Mouse (Mus musculus): ENCODE data around the gene 6330409D20Rik. TPM values are rescaled to one million over a fixed set of nuclear protein-coding genes. Genes with fewer than 3 reads are reported as not detected.

Gene 6330409D20Rik
- polyA plus RNA-seq, 1 experiment = 7.7 TPM

DNA sequence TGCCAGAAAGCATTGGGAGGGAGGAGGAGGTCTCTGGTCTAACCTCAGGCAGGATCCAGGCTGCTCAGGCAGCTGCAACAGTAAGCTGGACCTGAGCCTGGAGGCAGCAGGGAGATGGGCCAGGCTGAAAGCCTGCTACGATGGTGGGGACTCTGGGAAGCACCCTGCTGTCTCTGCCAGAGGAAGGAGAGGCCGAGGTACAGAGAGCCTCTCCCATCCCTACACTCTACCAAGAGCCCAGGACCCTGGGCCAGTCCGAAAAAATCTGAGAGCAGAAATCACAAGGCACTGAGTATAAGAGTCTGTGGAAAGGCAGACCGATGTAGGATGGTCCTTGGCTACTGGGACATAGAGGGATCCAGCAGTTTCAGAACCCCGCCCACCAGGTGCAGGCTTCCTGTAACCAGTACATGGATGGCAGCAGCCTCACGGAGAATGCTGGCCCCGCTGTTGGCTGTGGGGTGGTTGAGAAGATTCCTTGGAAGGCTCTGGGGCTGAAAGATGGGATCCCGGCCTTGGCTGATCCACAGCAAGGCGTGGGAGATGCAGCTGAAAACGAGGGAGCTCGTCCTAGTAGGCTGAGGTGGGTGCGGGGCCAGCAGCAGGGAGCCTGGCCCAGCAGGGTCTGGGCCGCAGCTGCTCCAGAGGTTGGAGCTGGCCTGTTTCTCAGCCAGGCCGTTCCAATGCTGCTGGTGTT is 57.9 kb downstream of the 6330409D20Rik start:
- Histone ChIP-seq H3K4me3 (replicated peaks; ENCODE audit: insufficient read depth, low read depth, low read length) (no peak overlapping the region), H3K27me3 (ENCODE audit: control insufficient read depth, insufficient read depth, low read length) (no peaks in the 10 kb centered on the region), H3K27ac (ENCODE audit: insufficient read depth, low read length) (no peak overlapping the region), H3K4me1 (ENCODE audit: control insufficient read depth, insufficient read depth, low read length) (no peaks in the 10 kb centered on the region)
- DNase-seq = no peak
- WGBS = 69% methylated on average over 14 of the region's 14 CpGs
- TF ChIP-seq CTCF (IDR thresholded peaks at IDR 0.05; ENCODE audit: borderline replicate concordance, insufficient read depth, low read depth, low read length) = no peak
- no peak for TF ChIP-seq POLR2A (IDR thresholded peaks at IDR 0.05; ENCODE audit: borderline replicate concordance, insufficient read depth, low read length)

Other genes starting within 250 kb of the 6330409D20Rik start
- gene Fam102a, start 205.7 kb downstream of the 6330409D20Rik start, polyA plus RNA-seq (2012; rRNA removed) = 38.1 and 40.2 TPM in 2 replicates
- gene Dpm2, start 170.2 kb downstream of the 6330409D20Rik start, polyA plus RNA-seq (2012; rRNA removed) = 131 and 137 TPM in 2 replicates
- 25.2 and 28.4 TPM in 2 replicates for gene Pip5kl1, start 166.2 kb downstream of the 6330409D20Rik start, polyA plus RNA-seq (2012; rRNA removed)
- 0.59 and 0.60 TPM in 2 replicates for gene 9430097D07Rik, start 165.3 kb downstream of the 6330409D20Rik start, polyA plus RNA-seq (2012; rRNA removed)
- 91.4 and 101 TPM in 2 replicates for gene St6galnac4, start 153.9 kb downstream of the 6330409D20Rik start, polyA plus RNA-seq (2012; rRNA removed)
- gene St6galnac6, start 141.3 kb downstream of the 6330409D20Rik start, polyA plus RNA-seq (2012; rRNA removed) = 89.5 TPM in 2 replicates
- 127 and 132 TPM in 2 replicates for gene Ak1, start 119.3 kb downstream of the 6330409D20Rik start, polyA plus RNA-seq (2012; rRNA removed)
- 28.0 and 31.6 TPM in 2 replicates for gene Eng, start 94.4 kb downstream of the 6330409D20Rik start, polyA plus RNA-seq (2012; rRNA removed)
- 19.2 and 19.7 TPM in 2 replicates for gene Fpgs, start 36.9 kb downstream of the 6330409D20Rik start, polyA plus RNA-seq (2012; rRNA removed)
- 170 and 186 TPM in 2 replicates for gene Cdk9, start 27.9 kb downstream of the 6330409D20Rik start, polyA plus RNA-seq (2012; rRNA removed)
- gene Sh2d3c, start 20.0 kb downstream of the 6330409D20Rik start, polyA plus RNA-seq (2012; rRNA removed) = 47.0 and 53.2 TPM in 2 replicates
- 41.6 and 43.8 TPM in 2 replicates for gene Tor2a, start 16.2 kb upstream of the 6330409D20Rik start, polyA plus RNA-seq (2012; rRNA removed)
- 2.0 and 2.6 TPM in 2 replicates for gene Ttc16, start 34.6 kb upstream of the 6330409D20Rik start, polyA plus RNA-seq (2012; rRNA removed)
- gene Ptrh1, start 34.8 kb upstream of the 6330409D20Rik start, polyA plus RNA-seq (2012; rRNA removed) = 7.4 and 8.5 TPM in 2 replicates
- 0.70 and 1.7 TPM in 2 replicates for gene Cfap157, start 43.4 kb upstream of the 6330409D20Rik start, polyA plus RNA-seq (2012; rRNA removed)
- gene Stxbp1, start 106.2 kb upstream of the 6330409D20Rik start, polyA plus RNA-seq (2012; rRNA removed) = 889 and 932 TPM in 2 replicates
- gene Fam129b, start 135.1 kb upstream of the 6330409D20Rik start, polyA plus RNA-seq (2012; rRNA removed) = 23.9 and 24.5 TPM in 2 replicates
- 257 and 289 TPM in 2 replicates for gene Rpl12, start 220.5 kb upstream of the 6330409D20Rik start, polyA plus RNA-seq (2012; rRNA removed)
- 32.8 and 36.7 TPM in 2 replicates for gene Lrsam1, start 220.6 kb upstream of the 6330409D20Rik start, polyA plus RNA-seq (2012; rRNA removed)
- 51.3 and 55.0 TPM in 2 replicates for gene Slc2a8, start 241.1 kb upstream of the 6330409D20Rik start, polyA plus RNA-seq (2012; rRNA removed)

All from cerebellum, adult 2 months (tissue).